Mouse (Mus musculus): ENCODE results near the gene Gas7. TPM values are rescaled to one million over a fixed set of nuclear protein-coding genes. Genes with fewer than 3 reads are reported as not detected.

Gene Gas7
- polyA plus RNA-seq, 1 experiment from 2014 or later: 5.4 TPM

GRCm38 (mm10) chr11:67518985-67519384 lies 63.7 kb downstream of the Gas7 start:
- ATAC-seq (replicated peaks; ENCODE audit: insufficient number of reproducible peaks, low FRiP score, low TSS enrichment): no peak
- H3K27me3 ChIP-seq (ENCODE audit: control insufficient read depth, insufficient read depth, low read length): no peaks in the 10 kb centered on the region
- no peak overlapping the region for H3K9ac ChIP-seq (ENCODE audit: low read depth, low read length)
- H3K27ac ChIP-seq (ENCODE audit: low read depth, low read length): no peak overlapping the region
- no peak overlapping the region for H3K4me2 ChIP-seq
- H3K4me1 ChIP-seq (ENCODE audit: control insufficient read depth, insufficient read depth, low read length): peaks cover 4% of the 10 kb centered on the region; the same call in 1 of the 2 replicates
- no peaks in the 10 kb centered on the region for H3K36me3 ChIP-seq (ENCODE audit: control insufficient read depth, insufficient read depth, low read length)
- 79% methylated on average over 8 of the region's 8 CpGs for WGBS (ENCODE audit: insufficient replicate concordance)
- H3K9me3 ChIP-seq (replicated peaks; ENCODE audit: control insufficient read depth, low read length): 0 out of 2 replicates have a peak, but pooled peaks cover 2% of the 10 kb centered on the region
- no peak overlapping the region for H3K4me3 ChIP-seq (ENCODE audit: low read depth, low read length)

- Histone ChIP-seq H3K27ac (ENCODE audit: low read depth, low read length) (no peak overlapping the region), H3K4me1 (ENCODE audit: control insufficient read depth, insufficient read depth, low read length) (peaks cover 31% of the 10 kb centered on the region), H3K36me3 (ENCODE audit: control insufficient read depth, insufficient read depth, low read length) (no peaks in the 10 kb centered on the region), H3K27me3 (ENCODE audit: control insufficient read depth, insufficient read depth, low read length) (no peaks in the 10 kb centered on the region), H3K4me3 (ENCODE audit: low read depth, low read length) (no peak overlapping the region), H3K9me3 (replicated peaks; ENCODE audit: control insufficient read depth, low read length) (0 out of 2 replicates have a peak, but pooled peaks cover 2% of the 10 kb centered on the region), H3K4me2 (no peak overlapping the region), H3K9ac (ENCODE audit: low read depth, low read length) (no peak overlapping the region)
- ATAC-seq (replicated peaks; ENCODE audit: insufficient number of reproducible peaks, low FRiP score, low TSS enrichment): no peak
- WGBS (ENCODE audit: insufficient replicate concordance): 74% methylated on average over 2 of the region's 2 CpGs
Measured at GRCm38 (mm10) chr11:67522671-67523070, 67.4 kb downstream of the Gas7 start.

GRCm38 (mm10) chr11:67523806-67524205 lies 68.6 kb downstream of the Gas7 start:
- no peaks in the 10 kb centered on the region for H3K9me3 ChIP-seq (replicated peaks; ENCODE audit: control insufficient read depth, low read length)
- no peak overlapping the region for H3K27ac ChIP-seq (ENCODE audit: low read depth, low read length)
- H3K27me3 ChIP-seq (ENCODE audit: control insufficient read depth, insufficient read depth, low read length): no peaks in the 10 kb centered on the region
- H3K4me1 ChIP-seq (ENCODE audit: control insufficient read depth, insufficient read depth, low read length): peaks cover 31% of the 10 kb centered on the region
- no peak for ATAC-seq (replicated peaks; ENCODE audit: insufficient number of reproducible peaks, low FRiP score, low TSS enrichment)
- no peak overlapping the region for H3K4me2 ChIP-seq
- no peaks in the 10 kb centered on the region for H3K36me3 ChIP-seq (ENCODE audit: control insufficient read depth, insufficient read depth, low read length)
- WGBS (ENCODE audit: insufficient replicate concordance): 32% methylated on average over 3 of the region's 3 CpGs
- H3K4me3 ChIP-seq (ENCODE audit: low read depth, low read length): no peak overlapping the region
- H3K9ac ChIP-seq (ENCODE audit: low read depth, low read length): no peak overlapping the region

- 0 out of 2 replicates have a peak overlapping the region, but pooled peaks have one; percentile 15 for H3K27ac ChIP-seq (ENCODE audit: low read depth, low read length)
- no peaks in the 10 kb centered on the region for H3K9me3 ChIP-seq (replicated peaks; ENCODE audit: control insufficient read depth, low read length)
- 30% methylated on average over 2 of the region's 2 CpGs for WGBS (ENCODE audit: insufficient replicate concordance)
- no peaks in the 10 kb centered on the region for H3K27me3 ChIP-seq (ENCODE audit: control insufficient read depth, insufficient read depth, low read length)
- no peak overlapping the region for H3K4me3 ChIP-seq (ENCODE audit: low read depth, low read length)
- no peaks in the 10 kb centered on the region for H3K36me3 ChIP-seq (ENCODE audit: control insufficient read depth, insufficient read depth, low read length)
- peaks cover 31% of the 10 kb centered on the region for H3K4me1 ChIP-seq (ENCODE audit: control insufficient read depth, insufficient read depth, low read length)
- no peak overlapping the region for H3K9ac ChIP-seq (ENCODE audit: low read depth, low read length)
- no peak overlapping the region for H3K4me2 ChIP-seq
- no peak for ATAC-seq (replicated peaks; ENCODE audit: insufficient number of reproducible peaks, low FRiP score, low TSS enrichment)
Measured at GRCm38 (mm10) chr11:67524731-67525130, 69.5 kb downstream of the Gas7 start.

- no peak overlapping the region for H3K27ac ChIP-seq (ENCODE audit: low read depth, low read length)
- H3K36me3 ChIP-seq (ENCODE audit: control insufficient read depth, insufficient read depth, low read length): no peaks in the 10 kb centered on the region
Measured at GRCm38 (mm10) chr11:67525841-67526240, 70.6 kb downstream of the Gas7 start.

GRCm38 (mm10) chr11:67526621-67527545 lies 71.6 kb downstream of the Gas7 start:
- H3K9ac ChIP-seq (ENCODE audit: low read depth, low read length): no peak overlapping the region

More at GRCm38 (mm10) chr11:67525841-67526240, 70.6 kb downstream of the Gas7 start:
- Histone ChIP-seq H3K9ac (ENCODE audit: low read depth, low read length) (no peak overlapping the region), H3K4me2 (no peak overlapping the region), H3K4me1 (ENCODE audit: control insufficient read depth, insufficient read depth, low read length) (peaks cover 31% of the 10 kb centered on the region), H3K9me3 (replicated peaks; ENCODE audit: control insufficient read depth, low read length) (no peaks in the 10 kb centered on the region), H3K27me3 (ENCODE audit: control insufficient read depth, insufficient read depth, low read length) (no peaks in the 10 kb centered on the region), H3K4me3 (ENCODE audit: low read depth, low read length) (no peak overlapping the region)
- WGBS (ENCODE audit: insufficient replicate concordance): 40% methylated on average over 3 of the region's 3 CpGs
- no peak for ATAC-seq (replicated peaks; ENCODE audit: insufficient number of reproducible peaks, low FRiP score, low TSS enrichment)

GRCm38 (mm10) chr11:67531286-67531685 lies 76.0 kb downstream of the Gas7 start:
- Histone ChIP-seq H3K9ac (ENCODE audit: low read depth, low read length) (no peak overlapping the region), H3K9me3 (replicated peaks; ENCODE audit: control insufficient read depth, low read length) (no peaks in the 10 kb centered on the region), H3K4me3 (ENCODE audit: low read depth, low read length) (no peak overlapping the region), H3K4me1 (ENCODE audit: control insufficient read depth, insufficient read depth, low read length) (peaks cover 24% of the 10 kb centered on the region), H3K4me2 (no peak overlapping the region), H3K27me3 (ENCODE audit: control insufficient read depth, insufficient read depth, low read length) (no peaks in the 10 kb centered on the region), H3K27ac (ENCODE audit: low read depth, low read length) (no peak overlapping the region), H3K36me3 (ENCODE audit: control insufficient read depth, insufficient read depth, low read length) (no peaks in the 10 kb centered on the region)
- ATAC-seq (replicated peaks; ENCODE audit: insufficient number of reproducible peaks, low FRiP score, low TSS enrichment): no peak
- WGBS (ENCODE audit: insufficient replicate concordance): 58% methylated on average over 2 of the region's 2 CpGs

More at GRCm38 (mm10) chr11:67526621-67527545, 71.6 kb downstream of the Gas7 start:
- Histone ChIP-seq H3K4me1 (ENCODE audit: control insufficient read depth, insufficient read depth, low read length) (peaks cover 33% of the 10 kb centered on the region), H3K4me3 (ENCODE audit: low read depth, low read length) (no peak overlapping the region), H3K36me3 (ENCODE audit: control insufficient read depth, insufficient read depth, low read length) (no peaks in the 10 kb centered on the region), H3K9me3 (replicated peaks; ENCODE audit: control insufficient read depth, low read length) (no peaks in the 10 kb centered on the region), H3K4me2 (no peak overlapping the region), H3K27ac (ENCODE audit: low read depth, low read length) (0 out of 2 replicates have a peak overlapping the region, but pooled peaks have one; percentile 24), H3K27me3 (ENCODE audit: control insufficient read depth, insufficient read depth, low read length) (no peaks in the 10 kb centered on the region)
- 72% methylated on average over 12 of the region's 12 CpGs for WGBS (ENCODE audit: insufficient replicate concordance)
- no peak for ATAC-seq (replicated peaks; ENCODE audit: insufficient number of reproducible peaks, low FRiP score, low TSS enrichment)

GRCm38 (mm10) chr11:67531926-67532565 lies 76.8 kb downstream of the Gas7 start:
- Histone ChIP-seq H3K4me3 (ENCODE audit: low read depth, low read length) (no peak overlapping the region), H3K4me2 (no peak overlapping the region), H3K27ac (ENCODE audit: low read depth, low read length) (peak overlapping the region; percentile 17; the same call in 1 of the 2 replicates), H3K36me3 (ENCODE audit: control insufficient read depth, insufficient read depth, low read length) (no peaks in the 10 kb centered on the region), H3K9ac (ENCODE audit: low read depth, low read length) (no peak overlapping the region), H3K9me3 (replicated peaks; ENCODE audit: control insufficient read depth, low read length) (no peaks in the 10 kb centered on the region), H3K27me3 (ENCODE audit: control insufficient read depth, insufficient read depth, low read length) (no peaks in the 10 kb centered on the region), H3K4me1 (ENCODE audit: control insufficient read depth, insufficient read depth, low read length) (peaks cover 17% of the 10 kb centered on the region)
- ATAC-seq (replicated peaks; ENCODE audit: insufficient number of reproducible peaks, low FRiP score, low TSS enrichment): no peak
- 33% methylated on average over 6 of the region's 6 CpGs for WGBS (ENCODE audit: insufficient replicate concordance)

Measured in heart, embryonic 11.5 days (tissue).